Mouse (Mus musculus) hindbrain, embryonic 10.5 days (tissue): ENCODE data around the gene Ninj1. TPM values are rescaled to one million over a fixed set of nuclear protein-coding genes. Genes with fewer than 3 reads are reported as not detected.
A peak's percentile ranks its signal among the peaks of the same experiment; 100 is the strongest.

Experiments used
- DNase-seq: peaks from one replicate; pipeline ENCODE4 v3.0.0-alpha.2; 2017; ENCODE audit warnings: low spot score
- H3K27ac ChIP-seq: fragments of 300-500 bp; sonication (generic); 2 replicates; pipeline ENCODE4 v1.5.1; 2016; ENCODE audit warnings: mild to moderate bottlenecking, moderate library complexity
- H3K27me3 ChIP-seq: fragments of 300-500 bp; sonication (generic); 2 replicates; pipeline ENCODE4 v1.6.1; 2016; ENCODE audit warnings: mild to moderate bottlenecking; ENCODE audit not compliant: poor library complexity, insufficient read depth, severe bottlenecking
- H3K36me3 ChIP-seq: fragments of 300-500 bp; sonication (generic); 2 replicates; pipeline ENCODE4 v1.6.1; 2016; ENCODE audit warnings: mild to moderate bottlenecking, moderate library complexity
- H3K4me1 ChIP-seq: fragments of 300-500 bp; sonication (generic); replicated peaks from 2 replicates; pipeline ENCODE4 v1.6.1; 2016; ENCODE audit warnings: mild to moderate bottlenecking
- H3K4me3 ChIP-seq: fragments of 300-500 bp; sonication (generic); 2 replicates; pipeline ENCODE4 v1.5.1; 2016; ENCODE audit warnings: mild to moderate bottlenecking, moderate library complexity
- H3K9me3 ChIP-seq: fragments of 300-500 bp; sonication (generic); 2 replicates; pipeline ENCODE4 v1.6.1; 2016; ENCODE audit warnings: mild to moderate bottlenecking, moderate library complexity
- WGBS: fragments of 180-500 bp; shearing (Covaris S2); methylation state at CpG from one replicate; pipeline ENCODE4 v1.1.7; 2016; 5-methylcytosine and 5-hydroxymethylcytosine counted together
- polyA plus RNA-seq: library from polyadenylated mRNA; unstranded; fragments of >200 nt; fragmentation: Nextera tagmentation; extraction: Ambion mirVana; gene quantifications from 2 replicates; pipeline ENCODE4 v1.2.1, GENCODE M21; 2016

The Ninj1 gene
- polyA plus RNA-seq = 26.3 and 28.3 TPM in 2 replicates

DNA sequence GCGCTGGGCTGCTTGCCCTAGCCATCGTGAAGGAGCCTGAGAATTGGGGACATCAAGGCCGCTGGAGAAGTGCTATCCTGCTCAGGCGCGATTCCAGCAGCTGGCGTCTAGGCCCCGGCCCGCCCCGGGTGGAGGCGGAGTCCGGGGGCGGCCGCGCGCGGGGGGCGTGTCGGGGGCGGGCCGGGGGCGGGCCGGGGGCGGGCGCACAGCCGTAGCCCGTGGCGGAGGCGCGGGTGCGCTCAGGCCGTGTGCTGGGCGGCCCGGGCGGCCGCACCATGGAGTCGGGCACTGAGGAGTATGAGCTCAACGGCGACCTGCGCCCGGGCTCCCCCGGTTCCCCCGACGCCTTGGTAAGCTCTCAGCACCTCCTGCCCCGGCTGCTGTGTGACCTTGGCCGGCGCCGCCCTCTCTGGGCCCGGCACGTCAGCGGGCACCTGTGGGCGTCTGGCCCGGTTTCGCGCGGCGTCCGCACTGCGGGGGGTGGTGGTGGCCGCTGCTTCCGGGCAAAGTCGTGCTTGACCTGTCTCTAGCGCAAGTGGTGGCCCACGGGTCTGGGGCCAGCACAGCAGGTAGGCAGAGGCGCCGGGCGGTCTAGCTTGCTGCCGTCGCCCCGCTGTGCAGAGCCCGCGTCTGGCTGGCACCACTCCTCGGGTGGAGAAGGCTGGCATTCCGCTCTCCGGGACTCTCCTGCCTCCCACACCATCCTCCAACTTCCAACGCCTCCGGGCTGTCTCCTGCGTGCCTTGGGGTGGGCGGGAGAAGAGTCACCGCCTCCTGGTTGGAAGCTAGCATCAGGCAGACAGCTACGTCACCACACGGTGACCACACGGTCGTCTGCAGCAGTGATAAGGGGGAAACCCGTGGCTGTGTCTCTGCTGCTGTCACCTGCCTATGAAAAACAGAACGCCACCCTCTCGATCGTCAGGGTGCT, at the start of gene Ninj1:
Gene Ninj1 (plus strand): TSS at position 198 of the 931 bp plus-strand sequence.
- no peaks in the 10 kb centered on the region for H3K36me3 ChIP-seq
- DNase-seq = peak; percentile 80
- H3K27ac ChIP-seq = peak within 1 kb of the TSS; percentile 84
- H3K4me3 ChIP-seq = peak within 1 kb of the TSS; percentile 84
- under 1% methylated on average over 87 of the region's 87 CpGs for WGBS
- peaks cover 62% of the 10 kb centered on the region for H3K4me1 ChIP-seq
- H3K9me3 ChIP-seq = no peaks in the 10 kb centered on the region
- H3K27me3 ChIP-seq = peaks cover 40% of the 10 kb centered on the region

DNA sequence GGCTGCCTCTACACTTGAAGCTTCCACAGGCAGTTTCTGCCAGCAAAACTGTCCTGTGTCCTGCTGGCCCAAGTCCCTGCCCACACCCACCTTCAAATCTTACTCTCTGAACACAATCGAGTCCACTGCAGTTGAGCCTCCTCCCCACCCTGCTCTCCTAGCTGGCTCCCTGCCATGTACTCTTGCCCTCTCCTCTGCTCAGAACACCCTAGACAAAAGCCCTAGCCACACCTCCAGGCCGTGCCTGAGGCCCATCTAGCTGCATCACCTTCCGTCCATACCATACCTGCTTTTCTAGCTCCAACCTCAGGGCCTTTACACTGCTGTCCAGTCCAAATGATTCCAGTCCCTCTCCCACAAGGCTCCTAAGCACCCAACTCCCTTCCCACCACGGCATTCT, 46.7 kb upstream of the Ninj1 start:
- DNase-seq = no peak
- H3K36me3 ChIP-seq = peaks cover 31% of the 10 kb centered on the region; the same call in 1 of the 2 replicates
- peaks cover 20% of the 10 kb centered on the region for H3K27me3 ChIP-seq
- 76% methylated on average over 4 of the region's 4 CpGs for whole genome bisulfite sequencing
- peaks cover 34% of the 10 kb centered on the region for H3K4me1 ChIP-seq
- H3K9me3 ChIP-seq = no peaks in the 10 kb centered on the region
- peak overlapping the region; percentile 13; the same call in 1 of the 2 replicates for H3K27ac ChIP-seq
- H3K4me3 ChIP-seq = no peak overlapping the region

DNA sequence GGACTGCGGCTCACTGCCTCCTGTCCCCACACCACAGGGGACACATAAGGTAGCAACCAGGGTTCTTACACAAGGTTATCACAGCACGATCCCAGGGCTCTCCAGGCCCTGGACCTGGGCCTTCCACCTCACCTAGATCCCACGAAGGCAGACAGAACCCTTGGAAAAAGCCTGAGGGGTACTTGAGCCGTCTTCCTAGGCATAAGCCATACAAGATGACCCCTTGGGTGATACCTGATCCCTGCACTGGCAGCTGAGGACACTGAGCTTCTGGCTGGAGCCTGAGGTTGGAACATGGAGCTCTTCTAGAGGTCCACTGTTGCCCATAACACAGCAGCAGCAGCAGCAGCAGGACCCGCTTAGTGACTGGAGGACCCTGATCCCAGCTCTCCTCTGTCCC, 44.9 kb upstream of the Ninj1 start:
- Histone ChIP-seq H3K27ac (no peak overlapping the region), H3K36me3 (peaks cover 20% of the 10 kb centered on the region; the same call in 1 of the 2 replicates), H3K4me3 (no peak overlapping the region), H3K27me3 (peaks cover 38% of the 10 kb centered on the region), H3K4me1 (peaks cover 52% of the 10 kb centered on the region), H3K9me3 (no peaks in the 10 kb centered on the region)
- WGBS = 79% methylated on average over 5 of the region's 5 CpGs
- DNase-seq = no peak

DNA sequence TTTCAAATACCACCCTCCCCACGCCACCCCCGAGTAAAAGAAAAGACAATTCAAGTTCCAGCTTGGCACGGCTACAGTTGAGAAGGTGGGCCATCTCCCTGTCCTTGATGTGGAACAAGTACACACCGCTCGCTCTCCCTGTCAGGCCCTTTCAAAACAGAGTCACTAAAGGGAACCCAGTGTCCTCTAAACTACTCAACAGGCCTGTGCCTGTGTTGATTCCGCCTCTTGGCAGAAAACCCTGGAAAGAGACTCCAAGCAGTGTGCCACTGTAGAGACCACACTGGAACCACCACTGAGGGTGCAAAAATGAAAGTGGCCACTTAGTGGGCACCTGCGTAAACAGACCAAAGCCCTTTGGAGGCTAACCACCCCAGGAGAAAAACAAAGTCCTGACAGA, 44.0 kb upstream of the Ninj1 start:
- WGBS = 92% methylated on average over 7 of the region's 7 CpGs
- H3K9me3 ChIP-seq = no peaks in the 10 kb centered on the region
- peaks cover 20% of the 10 kb centered on the region; the same call in 1 of the 2 replicates for H3K36me3 ChIP-seq
- peaks cover 47% of the 10 kb centered on the region for H3K27me3 ChIP-seq
- no peak overlapping the region for H3K27ac ChIP-seq
- DNase-seq = no peak
- peaks cover 61% of the 10 kb centered on the region for H3K4me1 ChIP-seq
- no peak overlapping the region for H3K4me3 ChIP-seq

- H3K4me1 ChIP-seq = peaks cover 62% of the 10 kb centered on the region
- no peaks in the 10 kb centered on the region for H3K9me3 ChIP-seq
- no peak for DNase-seq
- H3K36me3 ChIP-seq = 0 out of 2 replicates have a peak, but pooled peaks cover 13% of the 10 kb centered on the region
- peaks cover 58% of the 10 kb centered on the region for H3K27me3 ChIP-seq
- H3K4me3 ChIP-seq = no peak overlapping the region
- no peak overlapping the region for H3K27ac ChIP-seq
- 54% methylated on average over 6 of the region's 6 CpGs for WGBS
These were observed 42.8 kb upstream of the Ninj1 start for GRCm38 (mm10) chr13:49144451-49144850.

DNA sequence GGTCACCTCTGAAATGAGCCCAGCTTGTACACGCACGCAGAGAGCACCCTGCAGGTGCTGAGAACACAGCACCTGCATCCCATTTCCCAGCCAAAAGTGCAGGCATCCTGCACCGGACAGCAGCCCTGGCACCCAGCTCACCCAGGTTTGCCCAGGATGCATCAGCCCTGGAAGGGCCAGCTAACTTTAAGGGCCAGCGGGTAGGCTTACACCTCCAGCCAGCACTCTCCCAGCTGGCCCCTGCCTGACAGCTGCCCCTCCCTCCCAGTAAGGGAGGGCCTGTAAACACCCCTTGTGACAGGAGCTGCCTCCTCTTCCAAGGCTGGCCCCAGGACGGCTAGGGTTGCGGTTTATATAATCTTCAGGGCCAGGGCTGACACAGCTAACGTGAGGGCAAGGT, 41.9 kb upstream of the Ninj1 start:
- H3K9me3 ChIP-seq = no peaks in the 10 kb centered on the region
- H3K4me1 ChIP-seq = peaks cover 62% of the 10 kb centered on the region
- peaks cover 67% of the 10 kb centered on the region for H3K27me3 ChIP-seq
- 40% methylated on average over 7 of the region's 7 CpGs for WGBS
- H3K36me3 ChIP-seq = 0 out of 2 replicates have a peak, but pooled peaks cover 8% of the 10 kb centered on the region
- no peak for DNase-seq
- no peak overlapping the region for H3K27ac ChIP-seq
- H3K4me3 ChIP-seq = peak overlapping the region; percentile 90

DNA sequence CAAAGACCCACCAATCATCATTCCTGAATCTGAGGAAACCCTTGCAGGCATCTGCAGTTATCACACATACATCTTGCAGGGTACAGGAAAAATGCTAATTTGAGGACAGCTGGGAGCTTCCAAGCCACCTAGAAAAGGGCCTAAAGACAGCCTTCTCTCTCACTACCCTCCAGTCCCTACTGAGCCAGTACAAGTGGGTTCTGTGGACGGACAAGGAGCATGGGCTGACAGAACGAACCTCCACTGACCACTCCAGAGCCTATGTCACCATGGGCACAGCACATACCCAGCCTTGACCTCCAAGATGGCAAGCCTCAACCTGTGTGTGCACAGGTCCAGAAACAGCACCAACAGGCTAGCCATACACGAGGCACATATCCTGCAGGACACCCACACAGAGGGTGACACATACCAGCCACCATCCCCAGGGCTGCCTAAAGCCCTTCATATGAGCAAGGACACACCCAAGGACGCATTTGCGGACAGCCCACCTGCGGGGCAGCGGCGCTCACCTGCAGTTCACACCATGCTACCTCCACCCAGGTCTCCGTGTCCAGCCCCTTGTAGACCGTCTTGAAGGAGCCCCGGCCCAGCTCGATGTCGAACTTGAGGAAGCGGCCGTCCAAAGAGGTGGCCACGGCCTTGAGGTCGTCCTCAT, 41.1 kb upstream of the Ninj1 start:
- WGBS = 21% methylated on average over 17 of the region's 17 CpGs
- H3K27me3 ChIP-seq = peaks cover 73% of the 10 kb centered on the region
- peaks cover 56% of the 10 kb centered on the region for H3K4me1 ChIP-seq
- peak overlapping the region; percentile 92; the same call in 1 of the 2 replicates for H3K27ac ChIP-seq
- H3K9me3 ChIP-seq = no peaks in the 10 kb centered on the region
- peak; percentile 15 for DNase-seq
- H3K4me3 ChIP-seq = peak overlapping the region; percentile 90
- H3K36me3 ChIP-seq = 0 out of 2 replicates have a peak, but pooled peaks cover 8% of the 10 kb centered on the region

- WGBS = 1% methylated on average over 41 of the region's 44 CpGs
- Histone ChIP-seq H3K9me3 (no peaks in the 10 kb centered on the region), H3K36me3 (0 out of 2 replicates have a peak, but pooled peaks cover 8% of the 10 kb centered on the region), H3K4me3 (peak overlapping the region; percentile 90), H3K4me1 (peaks cover 56% of the 10 kb centered on the region), H3K27ac (peak overlapping the region; percentile 92), H3K27me3 (peaks cover 76% of the 10 kb centered on the region)
- peak; percentile 44 for DNase-seq
These were observed 40.6 kb upstream of the Ninj1 start for GRCm38 (mm10) chr13:49146698-49147006.

DNA sequence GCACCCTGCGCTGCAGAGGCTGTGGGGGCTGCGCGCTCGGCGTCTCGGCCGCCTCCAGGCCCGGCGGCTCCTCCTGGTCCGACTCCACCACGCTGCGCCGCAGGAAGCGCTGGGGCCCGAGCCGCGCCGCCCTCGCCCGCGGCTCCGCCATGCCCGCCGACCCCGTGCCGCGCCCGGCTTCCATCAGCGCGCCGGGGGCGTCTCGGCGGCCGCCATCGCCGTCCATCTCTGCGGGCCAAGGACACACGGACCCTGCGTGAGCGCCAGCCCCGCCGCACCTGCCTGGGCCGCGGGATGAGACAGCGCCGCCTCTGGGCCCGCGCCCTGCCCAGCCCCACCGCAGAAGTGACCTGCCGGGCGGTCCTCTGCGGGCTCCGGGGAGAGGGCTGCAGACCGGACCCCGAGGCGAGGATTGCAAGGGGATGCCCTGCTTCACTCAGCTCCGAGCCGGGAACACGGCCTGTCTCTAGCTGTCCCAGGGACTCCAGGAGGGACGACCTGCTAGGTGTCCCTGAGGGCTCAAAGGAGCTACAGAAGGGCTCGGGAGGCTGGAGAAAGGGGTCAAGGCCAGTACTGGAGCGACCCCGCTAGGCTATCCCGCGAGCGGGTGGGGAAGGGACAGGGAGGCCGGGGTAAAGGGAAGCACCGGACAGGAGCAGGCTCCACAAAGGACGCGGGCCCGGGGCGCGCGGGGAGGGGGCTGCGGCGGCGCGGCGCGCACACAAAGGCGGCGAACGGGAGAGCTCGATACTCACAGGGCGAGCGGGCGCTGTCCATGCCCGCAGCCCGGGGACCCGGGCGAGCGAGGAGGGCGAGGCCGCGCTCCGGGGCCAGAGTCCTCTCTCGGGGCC, 40.1 kb upstream of the Ninj1 start:
- Histone ChIP-seq H3K9me3 (no peaks in the 10 kb centered on the region), H3K27ac (peak overlapping the region; percentile 92), H3K27me3 (peaks cover 76% of the 10 kb centered on the region), H3K4me1 (peaks cover 55% of the 10 kb centered on the region), H3K4me3 (peak overlapping the region; percentile 90), H3K36me3 (0 out of 2 replicates have a peak, but pooled peaks cover 6% of the 10 kb centered on the region)
- WGBS = under 1% methylated on average over 98 of the region's 98 CpGs
- DNase-seq = peak; percentile 80

- peaks cover 76% of the 10 kb centered on the region for H3K27me3 ChIP-seq
- WGBS = under 1% methylated on average over 43 of the region's 43 CpGs
- peak; percentile 70 for DNase-seq
These were observed 39.4 kb upstream of the Ninj1 start, which contains the start of gene Wnk2 for GRCm38 (mm10) chr13:49147858-49148226. Gene Wnk2 (minus strand): TSS chr13:49148014.

GRCm38 (mm10) chr13:49148687-49149086, 38.6 kb upstream of the Ninj1 start:
- H3K9me3 ChIP-seq = no peaks in the 10 kb centered on the region
- no peak overlapping the region for H3K27ac ChIP-seq
- peaks cover 47% of the 10 kb centered on the region for H3K4me1 ChIP-seq
- no peaks in the 10 kb centered on the region for H3K36me3 ChIP-seq
- no peak for DNase-seq
- no peak overlapping the region for H3K4me3 ChIP-seq
- peaks cover 75% of the 10 kb centered on the region for H3K27me3 ChIP-seq
- WGBS = 70% methylated on average over 4 of the region's 4 CpGs

More at GRCm38 (mm10) chr13:49147858-49148226, 39.4 kb upstream of the Ninj1 start, which contains the start of gene Wnk2:
- Histone ChIP-seq H3K36me3 (0 out of 2 replicates have a peak, but pooled peaks cover under 1% of the 10 kb centered on the region), H3K4me1 (peaks cover 51% of the 10 kb centered on the region), H3K4me3 (peak within 1 kb of the TSS; percentile 90), H3K9me3 (no peaks in the 10 kb centered on the region), H3K27ac (peak within 1 kb of the TSS; percentile 92)

GRCm38 (mm10) chr13:49154028-49154427, 33.3 kb upstream of the Ninj1 start:
- DNase-seq = no peak
- no peaks in the 10 kb centered on the region for H3K4me1 ChIP-seq
- no peak overlapping the region for H3K27ac ChIP-seq
- WGBS = 83% methylated on average over 10 of the region's 10 CpGs
- H3K4me3 ChIP-seq = no peak overlapping the region
- H3K27me3 ChIP-seq = peaks cover 22% of the 10 kb centered on the region
- H3K9me3 ChIP-seq = 0 out of 2 replicates have a peak, but pooled peaks cover 5% of the 10 kb centered on the region
- H3K36me3 ChIP-seq = no peaks in the 10 kb centered on the region
